Mouse (Mus musculus): ENCODE data around the gene Oxnad1. TPM values are rescaled to one million over a fixed set of nuclear protein-coding genes. Genes with fewer than 3 reads are reported as not detected.

Oxnad1 gene
- 15.4 and 20.1 TPM in 2 replicates for polyA plus RNA-seq (2015; fragmentation: Nextera tagmentation; extraction: Ambion mirVana)

DNA sequence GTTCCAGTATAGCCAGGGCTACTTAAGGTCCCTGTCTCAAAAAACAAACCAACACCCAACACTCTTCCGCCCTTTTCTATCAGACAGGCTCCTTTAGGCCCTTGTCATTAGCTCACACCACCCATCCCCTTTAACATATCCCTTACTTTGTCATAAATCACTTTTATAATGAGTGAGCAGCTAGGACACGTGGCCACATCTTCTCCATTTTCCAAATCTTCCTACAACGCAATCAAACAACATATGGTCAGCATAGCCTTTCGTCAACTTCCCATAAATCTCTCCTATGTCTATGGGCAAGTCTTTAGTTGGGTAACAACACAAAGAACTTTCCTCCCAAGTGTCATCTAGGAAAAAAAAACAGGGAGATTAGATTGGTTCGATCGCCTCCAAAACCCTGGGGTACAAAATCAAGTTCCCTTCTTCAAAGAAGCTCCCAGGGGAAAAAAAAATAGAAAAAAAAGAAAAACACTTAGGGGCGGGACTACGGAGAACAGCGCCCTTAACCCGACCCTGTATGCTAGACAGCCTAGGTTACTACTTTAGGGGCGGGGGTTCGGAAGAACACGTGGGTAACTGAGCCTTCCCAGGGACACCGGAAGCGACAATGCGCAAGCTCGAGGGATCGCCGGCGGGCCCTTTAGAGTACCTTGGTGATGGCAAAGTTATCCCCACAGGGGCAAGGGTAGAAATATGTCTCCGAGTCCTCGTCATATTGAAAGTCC, at the start of gene Oxnad1:
TSS of gene Oxnad1 (plus strand) at position 614 of the 725 bp plus-strand sequence.

DNA sequence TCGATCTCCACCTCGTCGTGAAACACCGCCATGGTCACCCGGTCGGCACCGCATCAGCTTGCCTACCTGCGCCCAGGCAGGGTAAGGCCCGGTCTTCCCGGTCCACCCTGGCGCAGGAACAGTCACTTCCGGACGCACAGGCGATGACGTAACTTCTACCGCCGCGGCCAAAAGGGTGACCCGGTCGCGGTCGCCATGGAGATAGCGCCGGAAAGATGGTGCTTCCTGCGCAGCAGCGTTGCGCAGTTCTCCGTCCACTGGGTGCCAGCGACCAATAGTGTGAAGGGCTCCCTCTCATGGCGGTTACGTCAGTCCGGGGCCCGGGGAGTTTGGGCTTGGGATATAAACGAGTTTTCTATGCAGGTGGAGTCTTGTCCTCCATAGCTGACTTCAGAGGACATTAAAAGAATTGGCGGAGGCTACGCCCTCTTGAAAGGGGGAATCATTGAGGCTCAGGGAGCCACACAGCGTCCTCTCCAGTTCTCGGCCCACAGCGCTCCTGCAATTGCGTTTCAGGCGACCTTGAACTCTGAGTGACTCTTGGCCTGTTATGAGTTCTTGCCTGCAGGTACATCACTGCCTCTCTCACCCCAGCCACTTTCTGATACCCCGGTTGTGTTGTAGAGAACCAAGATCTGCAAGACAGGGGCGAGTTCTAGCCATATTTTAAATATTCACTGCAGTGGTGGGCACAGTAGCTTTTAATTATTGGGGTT, 470 bp downstream of the Oxnad1 start, which contains the start of gene Dph3:
TSS of gene Dph3 (minus strand) at position 244 of the 716 bp plus-strand sequence.

DNA sequence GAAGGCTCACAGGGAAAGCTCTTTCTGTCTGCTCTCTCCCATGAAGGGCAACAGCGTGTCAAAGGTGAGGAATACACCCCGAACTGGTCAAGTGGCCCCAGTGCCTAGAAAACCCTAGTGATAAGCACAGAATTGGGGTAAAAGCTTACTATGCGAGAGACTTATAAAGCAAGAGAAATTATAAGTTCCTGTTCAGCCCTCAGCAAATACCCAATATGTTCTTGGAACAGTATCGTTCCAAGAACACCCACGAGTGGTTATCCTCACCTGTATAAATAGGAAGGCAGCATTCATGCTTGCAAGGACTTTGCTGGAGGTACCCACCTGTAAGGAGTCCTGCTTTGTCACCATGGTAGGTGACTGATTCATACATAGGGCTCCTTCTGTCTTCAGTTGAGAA, 56.5 kb downstream of the Oxnad1 start, which contains the start of gene Msmb:
TSS of gene Msmb (plus strand) at position 301 of the 400 bp plus-strand sequence.

Other genes with a start within 250 kb of the Oxnad1 start
- 1.1 and 1.2 TPM in 2 replicates for gene Galnt15, start 56.4 kb upstream of the Oxnad1 start, polyA plus RNA-seq (2015; fragmentation: Nextera tagmentation; extraction: Ambion mirVana)
- 78.2 and 83.4 TPM in 2 replicates for gene Dph3, start 355 bp downstream of the Oxnad1 start, polyA plus RNA-seq (2015; fragmentation: Nextera tagmentation; extraction: Ambion mirVana)
- not detected in 2 replicates for gene Msmb, start 56.6 kb downstream of the Oxnad1 start, polyA plus RNA-seq (2015; fragmentation: Nextera tagmentation; extraction: Ambion mirVana)
- gene Ncoa4, start 74.5 kb downstream of the Oxnad1 start, polyA plus RNA-seq (2015; fragmentation: Nextera tagmentation; extraction: Ambion mirVana): 119 and 121 TPM in 2 replicates
- gene Timm23, start 116.5 kb downstream of the Oxnad1 start, polyA plus RNA-seq (2015; fragmentation: Nextera tagmentation; extraction: Ambion mirVana): 191 and 204 TPM in 2 replicates
- gene Parg, start 116.6 kb downstream of the Oxnad1 start, polyA plus RNA-seq (2015; fragmentation: Nextera tagmentation; extraction: Ambion mirVana): 16.8 and 19.2 TPM in 2 replicates
- gene Ogdhl, start 236.6 kb downstream of the Oxnad1 start, polyA plus RNA-seq (2015; fragmentation: Nextera tagmentation; extraction: Ambion mirVana): 0.73 and 0.76 TPM in 2 replicates